Mouse (Mus musculus): Measurements from ENCODE around the gene BC030867.

- TF ChIP-seq CTCF (conservative IDR thresholded peaks at IDR 0.05; ENCODE audit: low read length) (no peak), POU5F1 (IDR thresholded peaks at IDR 0.05; ENCODE audit: borderline replicate concordance, low read length) (no peak), NANOG (IDR thresholded peaks at IDR 0.05; ENCODE audit: borderline replicate concordance, low read length) (no peak)
Measured at GRCm38 (mm10) chr11:102207825-102208777, 40.6 kb upstream of the BC030867 start.
